Mouse (Mus musculus): ENCODE results near the gene Dnm1.

GRCm38 (mm10) chr2:32304145-32304832 lies 48.8 kb downstream of the Dnm1 start:
- TF ChIP-seq POLR2A (IDR thresholded peaks at IDR 0.05; ENCODE audit: borderline replicate concordance, insufficient read depth, low read length) (0 out of 2 replicates have a peak, but pooled peaks have one; percentile 16), CTCF (IDR thresholded peaks at IDR 0.05; ENCODE audit: borderline replicate concordance, insufficient read depth, low read depth, low read length) (peak; percentile 96)

Data from cerebellum, adult 2 months (tissue).